Mouse (Mus musculus) embryonic facial prominence, embryonic 10.5 days (tissue): ENCODE results near the gene Elane. TPM values are rescaled to one million over a fixed set of nuclear protein-coding genes. Genes with fewer than 3 reads are reported as not detected.

Experiments used
- DNase-seq: peaks from one replicate; pipeline ENCODE4 v3.0.0-alpha.2; 2017; ENCODE audit warnings: low spot score
- H3K27ac ChIP-seq: fragments of 300-500 bp; sonication (generic); replicated peaks from 2 replicates; pipeline ENCODE4 v1.5.1; 2016; ENCODE audit warnings: mild to moderate bottlenecking
- H3K27me3 ChIP-seq: fragments of 300-500 bp; sonication (generic); replicated peaks from 2 replicates; pipeline ENCODE4 v1.6.1; 2016; ENCODE audit warnings: low read depth, mild to moderate bottlenecking; ENCODE audit not compliant: poor library complexity, severe bottlenecking
- H3K36me3 ChIP-seq: fragments of 300-500 bp; sonication (generic); replicated peaks from 2 replicates; pipeline ENCODE4 v1.6.1; 2016; ENCODE audit warnings: mild to moderate bottlenecking, moderate library complexity
- H3K4me1 ChIP-seq: fragments of 300-500 bp; sonication (generic); 2 replicates; pipeline ENCODE4 v1.6.1; 2016
- H3K4me3 ChIP-seq: fragments of 300-500 bp; sonication (generic); 2 replicates; pipeline ENCODE4 v1.5.1; 2016; ENCODE audit warnings: mild to moderate bottlenecking, moderate library complexity
- H3K9me3 ChIP-seq: fragments of 300-500 bp; sonication (generic); 2 replicates; pipeline ENCODE4 v1.6.1; 2016; ENCODE audit warnings: mild to moderate bottlenecking
- WGBS: fragments of 180-500 bp; shearing (Covaris S2); methylation state at CpG from one replicate; pipeline ENCODE4 v1.1.7; 2016; 5-methylcytosine and 5-hydroxymethylcytosine counted together
- polyA plus RNA-seq: library from polyadenylated mRNA; unstranded; fragments of >200 nt; fragmentation: Nextera tagmentation; extraction: Ambion mirVana; gene quantifications from 2 replicates; pipeline ENCODE4 v1.2.1, GENCODE M21; 2016

Gene Elane
- polyA plus RNA-seq, 1 experiment from 2014 or later: 0.20 TPM

GRCm38 (mm10) chr10:79861230-79862048, 24.6 kb upstream of the Elane start:
- H3K9me3 ChIP-seq: no peaks in the 10 kb centered on the region
- 85% methylated on average over 25 of the region's 25 CpGs for WGBS
- peaks cover 45% of the 10 kb centered on the region for H3K4me1 ChIP-seq
- H3K36me3 ChIP-seq: peaks cover 100% of the 10 kb centered on the region
- peak; percentile 45 for DNase-seq
- no peak overlapping the region for H3K4me3 ChIP-seq
- no peak overlapping the region for H3K27ac ChIP-seq
- no peaks in the 10 kb centered on the region for H3K27me3 ChIP-seq

DNA sequence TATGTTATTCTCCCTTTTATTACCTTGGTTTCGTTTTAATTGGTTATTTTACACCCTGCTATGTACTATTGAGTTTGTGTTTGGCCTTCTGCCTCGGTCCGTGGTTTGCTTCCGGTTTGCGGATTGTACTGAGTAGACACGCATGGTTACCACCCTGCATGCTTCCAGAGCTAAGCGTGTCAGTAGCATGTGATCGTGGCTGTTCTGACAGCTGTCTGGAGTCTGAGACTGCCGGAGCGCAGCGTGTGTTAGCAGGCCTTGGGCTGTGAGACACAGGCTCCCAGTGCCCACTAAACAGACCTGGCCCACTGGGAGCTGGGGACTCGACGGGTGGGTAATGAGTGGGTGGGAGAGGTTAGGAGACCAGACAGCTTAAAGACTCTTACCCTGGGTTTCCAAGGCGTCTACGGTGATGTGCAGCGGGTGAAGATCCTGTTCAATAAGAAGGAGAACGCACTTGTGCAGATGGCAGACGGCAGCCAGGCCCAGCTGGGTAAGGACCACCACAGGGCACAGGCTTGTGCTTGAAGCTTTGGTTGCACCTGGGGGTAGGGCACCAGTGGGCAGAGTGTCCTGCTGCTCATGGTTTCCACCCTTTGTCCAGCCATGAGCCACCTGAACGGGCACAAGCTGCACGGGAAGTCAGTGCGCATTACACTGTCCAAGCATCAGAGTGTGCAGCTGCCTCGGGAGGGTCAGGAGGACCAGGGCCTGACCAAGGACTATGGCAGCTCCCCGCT, 23.8 kb upstream of the Elane start:
- Histone ChIP-seq H3K27me3 (no peaks in the 10 kb centered on the region), H3K27ac (no peak overlapping the region), H3K4me3 (peak overlapping the region; percentile 19), H3K4me1 (peaks cover 41% of the 10 kb centered on the region), H3K9me3 (no peaks in the 10 kb centered on the region), H3K36me3 (peaks cover 100% of the 10 kb centered on the region)
- no peak for DNase-seq
- 94% methylated on average over 23 of the region's 23 CpGs for WGBS

- no peak overlapping the region for H3K27ac ChIP-seq
- H3K4me3 ChIP-seq: no peak overlapping the region
- H3K36me3 ChIP-seq: peaks cover 98% of the 10 kb centered on the region
- no peaks in the 10 kb centered on the region for H3K27me3 ChIP-seq
- 83% methylated on average over 10 of the region's 10 CpGs for WGBS
- no peaks in the 10 kb centered on the region for H3K9me3 ChIP-seq
- peaks cover 36% of the 10 kb centered on the region for H3K4me1 ChIP-seq
- no peak for DNase-seq
These were observed 23.1 kb upstream of the Elane start for GRCm38 (mm10) chr10:79862925-79863324.

DNA sequence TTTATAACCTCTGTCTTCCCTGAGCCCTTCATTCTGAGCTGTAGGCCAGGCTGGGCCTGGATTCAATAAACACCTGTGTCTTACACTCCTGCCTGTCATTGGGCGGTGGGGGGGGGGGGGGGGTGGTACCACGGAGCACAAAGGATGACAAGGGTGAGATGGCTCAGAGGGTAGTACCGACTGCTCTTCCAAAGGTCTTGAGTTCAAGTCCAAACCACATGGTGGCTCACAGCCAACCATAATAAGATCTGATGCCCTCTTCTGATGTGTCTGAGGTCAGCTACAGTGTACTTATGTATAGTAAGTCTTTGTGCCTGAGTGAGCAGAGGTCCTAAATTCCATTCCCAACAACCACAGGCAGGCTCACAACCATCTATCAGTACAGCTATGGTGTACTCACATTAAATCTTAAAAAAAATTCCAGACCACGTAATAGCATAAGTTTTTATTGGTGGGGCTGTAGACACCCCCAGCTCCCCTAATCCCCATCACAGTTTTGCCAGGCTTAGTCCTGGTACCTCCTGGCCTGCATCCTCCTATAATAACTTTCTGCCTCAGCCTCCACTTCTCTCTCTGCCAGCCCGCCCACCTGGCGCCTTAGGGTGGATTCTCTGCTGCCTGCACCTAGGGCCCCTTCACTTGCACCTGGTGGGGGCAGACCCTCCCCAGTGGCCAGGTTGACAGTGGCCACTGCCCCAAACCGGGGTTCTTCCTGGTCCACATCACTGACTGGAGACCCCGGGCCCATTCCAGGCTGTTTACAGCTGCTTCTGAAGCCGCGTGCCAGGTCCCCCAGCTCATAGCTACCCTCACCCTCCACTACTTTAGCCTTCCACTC, 21.5 kb upstream of the Elane start:
- H3K4me3 ChIP-seq: peak overlapping the region; percentile 21; the same call in 1 of the 2 replicates
- DNase-seq: peak; percentile 53

GRCm38 (mm10) chr10:79865189-79865601, 20.9 kb upstream of the Elane start:
- peak overlapping the region; percentile 25; the same call in 1 of the 2 replicates for H3K4me3 ChIP-seq
- H3K4me1 ChIP-seq: peaks cover 25% of the 10 kb centered on the region; the same call in 1 of the 2 replicates
- H3K27ac ChIP-seq: no peak overlapping the region
- peaks cover 95% of the 10 kb centered on the region for H3K36me3 ChIP-seq
- no peak for DNase-seq
- H3K27me3 ChIP-seq: no peaks in the 10 kb centered on the region
- no peaks in the 10 kb centered on the region for H3K9me3 ChIP-seq
- WGBS: 71% methylated on average over 12 of the region's 12 CpGs

More for the DNA sequence above, 21.5 kb upstream of the Elane start:
- Histone ChIP-seq H3K27me3 (no peaks in the 10 kb centered on the region), H3K9me3 (no peaks in the 10 kb centered on the region), H3K4me1 (peaks cover 25% of the 10 kb centered on the region; the same call in 1 of the 2 replicates), H3K36me3 (peaks cover 95% of the 10 kb centered on the region), H3K27ac (no peak overlapping the region)
- 59% methylated on average over 10 of the region's 10 CpGs for WGBS

DNA sequence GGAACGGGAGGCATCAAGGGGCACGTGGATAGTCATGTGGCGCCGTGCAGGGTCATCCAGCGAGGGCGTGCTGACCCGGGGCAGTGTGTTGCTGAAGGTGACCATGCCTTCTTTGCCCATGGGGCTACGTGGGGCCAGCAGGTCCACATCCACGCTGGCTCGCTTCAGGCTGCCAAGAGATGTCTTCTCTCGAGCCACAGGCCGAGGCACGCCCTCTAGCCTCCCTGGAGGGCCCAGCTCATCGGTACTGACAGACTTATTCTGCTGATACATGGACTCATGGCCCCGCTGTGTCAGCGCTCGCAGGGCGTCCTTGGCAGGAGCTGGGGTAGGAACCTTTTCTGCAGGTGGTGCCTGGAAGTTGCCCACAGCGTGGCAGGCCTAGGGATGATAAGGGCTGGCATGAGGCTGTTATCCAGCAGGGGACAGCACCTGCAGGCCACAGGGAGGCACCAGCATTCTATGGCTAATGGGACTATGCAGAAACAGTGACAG, 20.2 kb upstream of the Elane start:
- H3K27me3 ChIP-seq: no peaks in the 10 kb centered on the region
- H3K4me1 ChIP-seq: 0 out of 2 replicates have a peak, but pooled peaks cover 20% of the 10 kb centered on the region
- peak overlapping the region; percentile 25 for H3K4me3 ChIP-seq
- WGBS: 78% methylated on average over 19 of the region's 19 CpGs
- no peak for DNase-seq
- peaks cover 94% of the 10 kb centered on the region for H3K36me3 ChIP-seq
- H3K9me3 ChIP-seq: no peaks in the 10 kb centered on the region
- no peak overlapping the region for H3K27ac ChIP-seq

GRCm38 (mm10) chr10:79866601-79867000, 19.4 kb upstream of the Elane start:
- H3K9me3 ChIP-seq: no peaks in the 10 kb centered on the region
- no peak for DNase-seq
- peaks cover 94% of the 10 kb centered on the region for H3K36me3 ChIP-seq
- 85% methylated on average over 11 of the region's 11 CpGs for WGBS
- H3K27ac ChIP-seq: no peak overlapping the region
- 0 out of 2 replicates have a peak, but pooled peaks cover 20% of the 10 kb centered on the region for H3K4me1 ChIP-seq
- peak overlapping the region; percentile 25; the same call in 1 of the 2 replicates for H3K4me3 ChIP-seq
- no peaks in the 10 kb centered on the region for H3K27me3 ChIP-seq

GRCm38 (mm10) chr10:79871845-79872244, 14.2 kb upstream of the Elane start:
- Histone ChIP-seq H3K4me1 (peaks cover 41% of the 10 kb centered on the region), H3K27ac (no peak overlapping the region), H3K36me3 (peaks cover 55% of the 10 kb centered on the region), H3K9me3 (no peaks in the 10 kb centered on the region), H3K27me3 (no peaks in the 10 kb centered on the region), H3K4me3 (peak overlapping the region; percentile 91)
- no peak for DNase-seq
- WGBS: 94% methylated on average over 8 of the region's 8 CpGs

GRCm38 (mm10) chr10:79872862-79873261, 13.2 kb upstream of the Elane start:
- Histone ChIP-seq H3K4me1 (peaks cover 46% of the 10 kb centered on the region), H3K27me3 (no peaks in the 10 kb centered on the region), H3K4me3 (peak overlapping the region; percentile 91), H3K27ac (peak overlapping the region; percentile 98), H3K9me3 (no peaks in the 10 kb centered on the region), H3K36me3 (peaks cover 46% of the 10 kb centered on the region)
- peak; percentile 43 for DNase-seq
- WGBS: 46% methylated on average over 3 of the region's 3 CpGs

DNA sequence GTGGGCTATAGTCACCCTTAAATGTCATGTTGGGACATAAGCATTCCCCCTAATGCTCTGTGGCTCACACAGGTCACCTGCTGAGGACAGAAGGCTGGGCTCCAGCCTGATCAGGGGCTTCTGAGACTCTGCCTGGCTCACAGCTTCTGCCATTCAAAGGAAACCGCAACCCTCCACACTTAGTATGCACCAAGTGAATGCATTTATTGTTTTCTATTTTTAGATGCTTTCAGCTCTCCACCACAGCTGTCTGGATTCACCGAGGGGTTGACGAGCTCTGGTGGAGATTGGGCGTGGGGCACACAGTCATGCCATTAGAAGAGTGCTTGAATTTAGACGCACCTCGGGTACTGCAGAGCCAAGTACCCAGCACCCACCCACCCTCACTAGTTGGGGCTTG, 12.7 kb upstream of the Elane start:
- WGBS: 15% methylated on average over 6 of the region's 6 CpGs
- Histone ChIP-seq H3K36me3 (peaks cover 44% of the 10 kb centered on the region), H3K4me1 (peaks cover 48% of the 10 kb centered on the region), H3K4me3 (peak overlapping the region; percentile 91), H3K27me3 (0 out of 2 replicates have a peak, but pooled peaks cover under 1% of the 10 kb centered on the region), H3K9me3 (no peaks in the 10 kb centered on the region), H3K27ac (peak overlapping the region; percentile 98)
- no peak for DNase-seq

DNA sequence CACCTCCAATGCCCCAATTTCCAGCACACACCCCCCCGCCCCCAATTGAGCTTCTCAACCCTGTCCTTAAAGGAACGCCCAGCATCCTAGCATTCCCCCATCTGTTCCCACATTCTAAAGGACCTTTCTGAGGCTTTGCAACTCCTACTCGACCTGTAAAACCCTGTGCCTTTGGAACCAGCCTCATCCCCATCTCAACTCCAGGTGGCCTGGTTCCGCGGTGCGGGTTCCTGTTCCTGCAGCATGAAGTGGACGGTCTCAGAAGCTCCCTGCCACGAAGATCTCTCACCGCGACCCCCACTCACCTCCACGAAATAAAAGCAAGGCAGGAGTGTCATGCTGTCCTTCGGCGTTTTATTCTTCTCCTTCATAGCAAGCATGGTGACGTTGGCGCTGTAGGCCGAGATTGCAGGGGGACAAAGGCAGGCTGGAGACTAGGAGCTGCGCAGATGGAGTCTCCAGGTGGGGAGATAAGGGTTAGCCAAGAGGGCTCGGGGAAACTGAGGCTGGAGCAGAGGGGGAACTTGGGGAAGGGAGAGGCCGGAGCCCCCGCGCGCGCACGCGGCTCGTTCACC, 12.2 kb upstream of the Elane start:
- 2% methylated on average over 26 of the region's 26 CpGs for WGBS
- peak overlapping the region; percentile 91 for H3K4me3 ChIP-seq
- H3K4me1 ChIP-seq: peaks cover 48% of the 10 kb centered on the region
- DNase-seq: no peak
- H3K36me3 ChIP-seq: peaks cover 40% of the 10 kb centered on the region
- peak overlapping the region; percentile 98 for H3K27ac ChIP-seq
- H3K9me3 ChIP-seq: no peaks in the 10 kb centered on the region
- 0 out of 2 replicates have a peak, but pooled peaks cover 4% of the 10 kb centered on the region for H3K27me3 ChIP-seq
